Mouse (Mus musculus) intestine, embryonic 14.5 days (tissue): ENCODE measurements at regions not wholly inside any gene's neighbourhood (a gene's known extent, or its start where the extent isn't known, plus 50 kb on each side); places are given as distances from the start of the nearest gene placed in this dataset.

Experiments
- ATAC-seq: fragments of 200-750 bp; cut with Nextera tagmentation; replicated peaks from 2 replicates; pipeline ENCODE4 v1.8.0; 2017; ENCODE audit warnings: low read depth, moderate number of reproducible peaks, moderate TSS enrichment, moderate library complexity; ENCODE audit not compliant: low FRiP score, low TSS enrichment
- DNase-seq: peaks from one replicate; pipeline ENCODE4 v3.0.0-alpha.2; 2018; ENCODE audit warnings: low spot score
- H3K27ac ChIP-seq: fragments of 300-500 bp; sonication (generic); 2 replicates; pipeline ENCODE4 v1.5.1; 2014; ENCODE audit warnings: low read depth, mild to moderate bottlenecking, control low read depth
- H3K27me3 ChIP-seq: fragments of 300-500 bp; sonication (generic); replicated peaks from 2 replicates; pipeline ENCODE4 v1.6.1; 2014; ENCODE audit warnings: low read length, control low read depth; ENCODE audit not compliant: control insufficient read depth, insufficient read depth
- H3K36me3 ChIP-seq: fragments of 300-500 bp; sonication (generic); 2 replicates; pipeline ENCODE4 v1.6.1; 2014; ENCODE audit warnings: low read length, control low read depth; ENCODE audit not compliant: control insufficient read depth, insufficient read depth
- H3K4me1 ChIP-seq: fragments of 300-500 bp; sonication (generic); replicated peaks from 2 replicates; pipeline ENCODE4 v1.6.1; 2014; ENCODE audit warnings: low read length, control low read depth, mixed read lengths; ENCODE audit not compliant: control insufficient read depth, insufficient read depth
- H3K4me2 ChIP-seq: fragments of 300-500 bp; sonication (generic); 2 replicates; pipeline ENCODE4 v1.6.1; 2014; ENCODE audit warnings: low read length
- H3K4me3 ChIP-seq: fragments of 300-500 bp; sonication (generic); 2 replicates; pipeline ENCODE4 v1.5.1; 2014; ENCODE audit warnings: low read depth, low read length, control low read depth, mixed read lengths
- H3K9ac ChIP-seq: fragments of 300-500 bp; sonication (generic); 2 replicates; pipeline ENCODE4 v1.6.1; 2014; ENCODE audit warnings: mild to moderate bottlenecking, low read length
- H3K9me3 ChIP-seq: fragments of 300-500 bp; sonication (generic); 2 replicates; pipeline ENCODE4 v1.6.1; 2016; ENCODE audit warnings: low read length, control low read depth; ENCODE audit not compliant: control insufficient read depth
- WGBS: fragments of 180-500 bp; shearing (Covaris S2); extraction: QIAGEN DNeasy Blood & Tissue Kit; methylation state at CpG from one replicate; pipeline ENCODE4 v1.1.7; 2014; 5-methylcytosine and 5-hydroxymethylcytosine counted together

DNA sequence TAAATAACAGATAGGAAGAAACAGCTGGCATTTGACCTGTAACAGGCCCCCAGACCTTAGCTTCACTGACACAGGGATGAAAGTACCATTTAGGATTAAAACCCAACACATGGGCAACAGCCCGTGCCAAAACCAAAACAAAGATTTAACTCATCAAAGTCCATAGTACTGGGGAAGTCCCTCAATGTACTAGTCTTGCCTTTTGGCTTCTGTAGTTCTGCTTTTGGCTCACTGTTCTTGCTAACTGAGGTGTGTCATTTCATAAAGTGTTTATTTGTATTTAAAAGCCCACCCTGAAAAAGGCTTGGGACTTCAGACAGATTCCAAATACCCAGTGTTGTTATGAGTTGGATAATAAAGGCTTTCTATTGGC is 112.0 kb upstream of the Ccser1 start:
- WGBS: 25% methylated on average over 1 of the region's 1 CpGs

DNA sequence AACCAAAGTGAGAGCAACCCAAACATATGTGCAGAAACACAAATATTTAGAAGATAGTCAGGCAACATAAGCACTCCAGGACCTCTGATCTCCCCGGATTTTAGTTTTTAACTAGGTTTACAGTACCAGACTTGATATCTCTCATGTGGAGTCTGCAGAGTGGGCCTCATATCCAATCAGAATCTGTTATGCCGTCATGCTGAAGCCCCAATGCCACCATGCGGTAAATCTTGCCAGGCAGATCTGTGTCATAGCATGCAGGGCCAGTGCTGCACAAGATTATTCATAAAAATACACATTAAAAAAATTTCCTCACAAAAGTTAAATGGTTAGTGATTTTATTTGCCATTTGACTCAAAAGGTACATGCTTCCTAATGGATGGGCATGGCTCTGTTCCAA is 106.9 kb upstream of the Ccser1 start:
- no peaks in the 10 kb centered on the region for H3K36me3 ChIP-seq
- no peaks in the 10 kb centered on the region for H3K27me3 ChIP-seq
- DNase-seq (no peak), ATAC-seq (no peak)
- no peak overlapping the region for H3K4me3 ChIP-seq
- H3K9ac ChIP-seq: no peak overlapping the region
- WGBS: 74% methylated on average over 3 of the region's 3 CpGs
- no peaks in the 10 kb centered on the region for H3K9me3 ChIP-seq
- H3K4me1 ChIP-seq: 0 out of 2 replicates have a peak, but pooled peaks cover 1% of the 10 kb centered on the region
- H3K4me2 ChIP-seq: no peak overlapping the region
- H3K27ac ChIP-seq: no peak overlapping the region

More for the DNA sequence above, 112.0 kb upstream of the Ccser1 start:
- Histone ChIP-seq H3K4me3 (0 out of 2 replicates have a peak overlapping the region, but pooled peaks have one; percentile 6), H3K9me3 (no peaks in the 10 kb centered on the region), H3K9ac (no peak overlapping the region), H3K27ac (no peak overlapping the region), H3K4me1 (0 out of 2 replicates have a peak, but pooled peaks cover 14% of the 10 kb centered on the region), H3K27me3 (no peaks in the 10 kb centered on the region), H3K36me3 (no peaks in the 10 kb centered on the region), H3K4me2 (peak overlapping the region; percentile 36; the same call in 1 of the 2 replicates)
- DNase-seq: no peak
- no peak for ATAC-seq

DNA sequence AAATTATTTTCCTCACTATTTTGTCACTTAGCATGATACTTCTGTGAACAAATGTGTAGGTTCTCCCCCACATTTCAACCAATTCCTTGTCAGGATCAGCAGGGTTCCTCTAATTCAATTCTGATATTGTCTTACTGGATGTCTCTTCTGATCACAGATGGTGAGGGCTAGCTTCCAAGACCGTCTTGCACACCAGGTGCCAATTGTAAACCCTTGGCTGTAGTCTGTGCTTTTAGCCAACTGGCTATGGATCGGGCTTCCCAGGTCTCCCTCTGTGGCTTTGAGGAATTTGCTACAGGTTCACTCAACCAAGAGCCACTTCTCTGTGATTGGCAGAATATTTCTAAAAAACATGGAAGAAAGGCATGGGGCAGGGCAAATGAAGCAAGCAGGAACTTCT is 106.3 kb upstream of the Ccser1 start:
- Histone ChIP-seq H3K4me2 (no peak overlapping the region), H3K36me3 (no peaks in the 10 kb centered on the region), H3K27ac (no peak overlapping the region), H3K9ac (no peak overlapping the region), H3K27me3 (no peaks in the 10 kb centered on the region), H3K9me3 (no peaks in the 10 kb centered on the region), H3K4me3 (no peak overlapping the region), H3K4me1 (no peaks in the 10 kb centered on the region)
- ATAC-seq: no peak
- 89% methylated on average over 2 of the region's 2 CpGs for WGBS
- DNase-seq: no peak

GRCm38 (mm10) chr6:61074700-61075099 is 105.4 kb upstream of the Ccser1 start:
- no peak overlapping the region for H3K4me2 ChIP-seq
- H3K4me3 ChIP-seq: no peak overlapping the region
- 86% methylated on average over 3 of the region's 3 CpGs for WGBS
- no peaks in the 10 kb centered on the region for H3K36me3 ChIP-seq
- H3K27ac ChIP-seq: no peak overlapping the region
- H3K9me3 ChIP-seq: no peaks in the 10 kb centered on the region
- ATAC-seq (no peak), DNase-seq (no peak)
- no peaks in the 10 kb centered on the region for H3K4me1 ChIP-seq
- no peak overlapping the region for H3K9ac ChIP-seq
- no peaks in the 10 kb centered on the region for H3K27me3 ChIP-seq

GRCm38 (mm10) chr6:61078559-61078958 is 101.6 kb upstream of the Ccser1 start:
- Histone ChIP-seq H3K36me3 (no peaks in the 10 kb centered on the region), H3K9me3 (no peaks in the 10 kb centered on the region), H3K4me2 (no peak overlapping the region), H3K27ac (no peak overlapping the region), H3K4me3 (no peak overlapping the region), H3K4me1 (no peaks in the 10 kb centered on the region), H3K27me3 (no peaks in the 10 kb centered on the region), H3K9ac (no peak overlapping the region)
- ATAC-seq: no peak
- WGBS: 73% methylated on average over 3 of the region's 3 CpGs
- no peak for DNase-seq

GRCm38 (mm10) chr6:61080661-61081060 is 99.5 kb upstream of the Ccser1 start:
- H3K4me3 ChIP-seq: no peak overlapping the region
- H3K36me3 ChIP-seq: no peaks in the 10 kb centered on the region
- no peak overlapping the region for H3K4me2 ChIP-seq
- DNase-seq: no peak
- H3K4me1 ChIP-seq: no peaks in the 10 kb centered on the region
- no peak overlapping the region for H3K9ac ChIP-seq
- WGBS: 85% methylated on average over 5 of the region's 5 CpGs
- peaks cover 2% of the 10 kb centered on the region; the same call in 1 of the 2 replicates for H3K9me3 ChIP-seq
- H3K27ac ChIP-seq: no peak overlapping the region
- H3K27me3 ChIP-seq: no peaks in the 10 kb centered on the region
- ATAC-seq: no peak

- H3K4me3 ChIP-seq: no peak overlapping the region
- no peaks in the 10 kb centered on the region for H3K36me3 ChIP-seq
- H3K27ac ChIP-seq: no peak overlapping the region
- WGBS: 70% methylated on average over 3 of the region's 3 CpGs
- H3K27me3 ChIP-seq: no peaks in the 10 kb centered on the region
- H3K4me1 ChIP-seq: no peaks in the 10 kb centered on the region
- H3K9ac ChIP-seq: no peak overlapping the region
- no peak for ATAC-seq
- no peak for DNase-seq
- peaks cover 2% of the 10 kb centered on the region; the same call in 1 of the 2 replicates for H3K9me3 ChIP-seq
- H3K4me2 ChIP-seq: no peak overlapping the region
These were observed 96.8 kb upstream of the Ccser1 start for GRCm38 (mm10) chr6:61083346-61083745.

DNA sequence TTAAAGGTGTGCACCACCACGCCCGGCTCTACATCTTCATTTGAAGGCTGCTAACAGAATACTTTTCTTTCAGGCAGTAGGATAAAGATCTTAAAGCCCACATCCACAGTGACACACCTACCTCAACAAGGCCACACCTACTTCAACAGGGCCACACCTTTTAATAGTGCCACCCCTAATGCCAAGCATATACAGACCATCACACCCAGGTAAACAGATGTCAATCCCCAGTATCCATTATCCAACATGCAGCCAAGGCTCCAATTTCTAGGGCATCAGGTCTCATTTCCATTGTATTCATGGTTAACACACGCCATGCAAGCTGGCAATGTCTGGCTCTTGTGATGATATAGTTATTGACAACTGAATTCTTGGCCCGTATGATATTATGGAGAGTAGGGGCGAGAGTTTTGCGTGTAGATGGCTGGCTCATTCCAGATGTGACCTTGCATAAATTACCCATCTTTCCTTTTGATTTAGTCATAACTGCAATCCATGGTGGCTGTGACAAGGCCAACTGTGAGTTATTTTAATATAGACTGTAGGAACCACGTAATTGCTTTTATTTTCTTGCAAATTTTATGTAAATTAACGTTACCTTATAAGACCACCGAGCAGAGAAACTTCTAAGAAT is 80.7 kb upstream of the Ccser1 start:
- Histone ChIP-seq H3K36me3 (no peaks in the 10 kb centered on the region), H3K4me2 (no peak overlapping the region), H3K9me3 (no peaks in the 10 kb centered on the region), H3K27ac (no peak overlapping the region), H3K9ac (no peak overlapping the region), H3K27me3 (no peaks in the 10 kb centered on the region), H3K4me1 (no peaks in the 10 kb centered on the region), H3K4me3 (no peak overlapping the region)
- 88% methylated on average over 9 of the region's 9 CpGs for WGBS
- ATAC-seq (no peak), DNase-seq (no peak)

GRCm38 (mm10) chr6:61099982-61100365 is 80.2 kb upstream of the Ccser1 start:
- H3K27ac ChIP-seq: no peak overlapping the region
- H3K9me3 ChIP-seq: no peaks in the 10 kb centered on the region
- H3K27me3 ChIP-seq: no peaks in the 10 kb centered on the region
- H3K4me1 ChIP-seq: no peaks in the 10 kb centered on the region
- WGBS: 51% methylated on average over 3 of the region's 3 CpGs
- no peaks in the 10 kb centered on the region for H3K36me3 ChIP-seq
- ATAC-seq (no peak), DNase-seq (no peak)
- no peak overlapping the region for H3K4me2 ChIP-seq
- H3K9ac ChIP-seq: no peak overlapping the region
- no peak overlapping the region for H3K4me3 ChIP-seq
